Mouse (Mus musculus) ES-Bruce4 (cell line): ENCODE results near the gene Mapk6.

Experiments used
- CTCF ChIP-seq: IDR thresholded peaks from one replicate; pipeline ENCODE4 v1.8.1; 2011; ENCODE audit warnings: low read depth, low read length
- EP300 ChIP-seq: IDR thresholded peaks from 2 replicates; pipeline ENCODE4 v1.6.1; 2011; ENCODE audit warnings: low read depth, low read length; ENCODE audit not compliant: insufficient read depth
- POLR2A ChIP-seq: IDR thresholded peaks from one replicate; pipeline ENCODE4 v1.8.1; 2011; ENCODE audit warnings: low read length; ENCODE audit not compliant: insufficient read depth

DNA sequence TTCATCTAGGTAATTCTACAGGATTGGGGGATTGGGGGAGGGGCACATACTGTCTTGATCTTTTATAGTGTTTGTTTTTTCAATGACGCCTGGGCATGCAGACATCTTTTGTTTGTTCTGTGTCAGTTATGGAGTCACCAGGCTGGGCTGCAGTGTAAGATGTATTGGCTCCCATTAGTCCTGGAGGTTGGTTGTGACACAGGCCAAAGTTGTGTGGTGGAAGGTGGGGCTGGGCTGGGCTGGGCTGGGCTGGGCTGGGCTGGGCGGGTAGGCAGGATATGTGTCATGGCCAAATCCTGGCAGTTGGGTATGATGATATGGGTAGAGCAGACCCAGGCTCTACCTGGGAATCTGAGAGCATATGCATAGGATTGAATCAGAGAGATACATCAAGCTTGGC, 31.0 kb downstream of the Mapk6 start:
- no peak for TF ChIP-seq CTCF
- TF ChIP-seq POLR2A, result no peak
- TF ChIP-seq EP300, result no peak
